Mouse (Mus musculus) right cerebral cortex, postnatal 4 days (tissue): ENCODE measurements at regions not wholly inside any gene's neighbourhood (a gene's known extent, or its start where the extent isn't known, plus 50 kb on each side); places are given as distances from the start of the nearest gene placed in this dataset.

ENCODE experiments used
- DNase-seq: peaks from one replicate; pipeline ENCODE4 v3.0.0-alpha.2; 2022

- DNase-seq = no peak
Measured at GRCm38 (mm10) chr4:54045258-54046029, 219.6 kb downstream of the Tmem38b start.

- peak; percentile 11 for DNase-seq
Measured at GRCm38 (mm10) chr4:54064331-54064730, 238.5 kb downstream of the Tmem38b start.

GRCm38 (mm10) chr4:54071951-54072350, 246.1 kb downstream of the Tmem38b start:
- no peak for DNase-seq

GRCm38 (mm10) chr4:54072482-54072881, 246.6 kb downstream of the Tmem38b start:
- DNase-seq = no peak

GRCm38 (mm10) chr4:54072932-54073331, 247.1 kb downstream of the Tmem38b start:
- peak; percentile 18 for DNase-seq

- peak; percentile 27 for DNase-seq
Measured at GRCm38 (mm10) chr4:54073483-54073882, 247.6 kb downstream of the Tmem38b start.

- DNase-seq = no peak
Measured at GRCm38 (mm10) chr4:54074226-54074625, 248.4 kb downstream of the Tmem38b start.

- DNase-seq = no peak
Measured at GRCm38 (mm10) chr4:54080526-54080925, 254.7 kb downstream of the Tmem38b start.

- no peak for DNase-seq
Measured at GRCm38 (mm10) chr4:54081411-54081810, 255.6 kb downstream of the Tmem38b start.

GRCm38 (mm10) chr4:54084747-54085146, 258.9 kb downstream of the Tmem38b start:
- peak; percentile 19 for DNase-seq

GRCm38 (mm10) chr4:54094285-54094997, 268.6 kb downstream of the Tmem38b start:
- DNase-seq = no peak

- DNase-seq = no peak
Measured at GRCm38 (mm10) chr4:54095200-54095930, 269.5 kb downstream of the Tmem38b start.

- no peak for DNase-seq
Measured at GRCm38 (mm10) chr4:54097543-54097942, 271.7 kb downstream of the Tmem38b start.

- DNase-seq = no peak
Measured at GRCm38 (mm10) chr4:54100282-54100681, 274.4 kb downstream of the Tmem38b start.

- DNase-seq = no peak
Measured at GRCm38 (mm10) chr4:54106976-54107375, 281.1 kb downstream of the Tmem38b start.

GRCm38 (mm10) chr4:54116310-54116709, 290.5 kb downstream of the Tmem38b start:
- no peak for DNase-seq

- DNase-seq = peak; percentile 16
Measured at GRCm38 (mm10) chr4:54118179-54118846, 292.5 kb downstream of the Tmem38b start.

GRCm38 (mm10) chr4:54128717-54129698, 303.2 kb downstream of the Tmem38b start:
- no peak for DNase-seq

- no peak for DNase-seq
Measured at GRCm38 (mm10) chr4:54156146-54156545, 330.3 kb downstream of the Tmem38b start.

- peak; percentile 9 for DNase-seq
Measured at GRCm38 (mm10) chr4:54161337-54161993, 335.6 kb downstream of the Tmem38b start.

GRCm38 (mm10) chr4:54162308-54162707, 336.5 kb downstream of the Tmem38b start:
- no peak for DNase-seq
